8 mouse cellular contexts compared by ENCODE assay signal in the genomic region with DNA sequence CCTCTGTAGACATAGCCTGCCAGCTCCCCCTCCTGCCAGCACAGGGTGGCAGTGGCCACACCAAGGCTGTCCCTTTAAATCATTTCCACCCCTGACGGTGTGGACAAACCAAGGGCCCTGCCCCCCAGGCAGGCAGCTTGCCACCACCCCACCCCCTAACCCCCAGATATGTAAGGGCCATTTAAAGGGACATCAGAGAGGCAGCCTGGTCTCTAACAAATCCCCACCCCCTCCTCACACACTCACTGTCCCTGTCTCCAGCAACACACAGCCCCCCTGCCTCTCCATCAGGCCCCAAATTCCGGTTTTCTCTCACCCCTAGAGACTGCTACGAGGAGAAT. TPM values are rescaled to one million over a fixed set of nuclear protein-coding genes. Genes with fewer than 3 reads are reported as not detected.
DNase-seq lines count a peak whose midpoint lies in the region; ATAC-seq and TF ChIP-seq lines count a peak whose summit lies in the region.

No protein-coding gene starts in this region.

- TF ChIP-seq POLR2A in cerebellum, adult 2 months (IDR thresholded peaks at IDR 0.05; ENCODE audit: borderline replicate concordance, insufficient read depth, low read length), result peak; percentile 15; the same call in 1 of the 2 replicates

- H3K4me3 ChIP-seq in cerebellum, adult 2 months (replicated peaks; ENCODE audit: insufficient read depth, low read depth, low read length), result peak overlapping the region; percentile 78
- peak overlapping the region; percentile 76 for H3K4me3 ChIP-seq in hindbrain, embryonic 16.5 days (ENCODE audit: low read length)
- peak overlapping the region; percentile 64 for H3K4me3 ChIP-seq in liver, embryonic 11.5 days (ENCODE audit: low read depth, low read length)
- H3K4me3 ChIP-seq in neural tube, embryonic 14.5 days (ENCODE audit: low read depth, low read length), result peak overlapping the region; percentile 83

- H3K9me3 ChIP-seq in hindbrain, embryonic 16.5 days (ENCODE audit: control insufficient read depth, low read length), result no peaks in the 10 kb centered on the region
- H3K9me3 ChIP-seq in liver, embryonic 11.5 days (ENCODE audit: control insufficient read depth, low read length), result no peaks in the 10 kb centered on the region
- H3K9me3 ChIP-seq in neural tube, embryonic 14.5 days (ENCODE audit: control insufficient read depth, low read length), result no peaks in the 10 kb centered on the region

- H3K36me3 ChIP-seq in hindbrain, embryonic 16.5 days (ENCODE audit: control insufficient read depth, insufficient read depth, low read length), result no peaks in the 10 kb centered on the region; the same call in 1 of the 2 replicates
- no peaks in the 10 kb centered on the region for H3K36me3 ChIP-seq in liver, embryonic 11.5 days (ENCODE audit: control insufficient read depth, insufficient read depth, low read length)
- H3K36me3 ChIP-seq in neural tube, embryonic 14.5 days (ENCODE audit: control insufficient read depth, insufficient read depth, low read length), result peaks cover 6% of the 10 kb centered on the region; the same call in 1 of the 2 replicates

- no peaks in the 10 kb centered on the region for H3K27me3 ChIP-seq in cerebellum, adult 2 months (ENCODE audit: control insufficient read depth, insufficient read depth, low read length)
- no peaks in the 10 kb centered on the region for H3K27me3 ChIP-seq in hindbrain, embryonic 16.5 days (replicated peaks; ENCODE audit: control insufficient read depth, insufficient read depth, low read length)
- no peaks in the 10 kb centered on the region for H3K27me3 ChIP-seq in liver, embryonic 11.5 days (replicated peaks; ENCODE audit: control insufficient read depth, insufficient read depth, low read length)
- no peaks in the 10 kb centered on the region for H3K27me3 ChIP-seq in neural tube, embryonic 14.5 days (ENCODE audit: control insufficient read depth, insufficient read depth, low read length)

- peak; percentile 27 for ATAC-seq in hindbrain, embryonic 16.5 days
- ATAC-seq in liver, embryonic 11.5 days (replicated peaks; ENCODE audit: low FRiP score), result no peak
- peak; percentile 14 for ATAC-seq in neural tube, embryonic 14.5 days (ENCODE audit: low read depth)
- no peak for ATAC-seq in inflammation-experienced regulatory T-cells, adult 6 months

- H3K9ac ChIP-seq in hindbrain, embryonic 16.5 days (ENCODE audit: low read depth, low read length), result peak overlapping the region; percentile 83
- peak overlapping the region; percentile 81 for H3K9ac ChIP-seq in liver, embryonic 11.5 days (ENCODE audit: low read depth, low read length)
- peak overlapping the region; percentile 99 for H3K9ac ChIP-seq in neural tube, embryonic 14.5 days (replicated peaks; ENCODE audit: low read depth, low read length)

- H3K4me1 ChIP-seq in cerebellum, adult 2 months (ENCODE audit: control insufficient read depth, insufficient read depth, low read length), result peaks cover 12% of the 10 kb centered on the region; the same call in 1 of the 2 replicates
- peaks cover 59% of the 10 kb centered on the region for H3K4me1 ChIP-seq in hindbrain, embryonic 16.5 days (ENCODE audit: control insufficient read depth, insufficient read depth, low read depth, low read length)
- peaks cover 67% of the 10 kb centered on the region for H3K4me1 ChIP-seq in liver, embryonic 11.5 days (replicated peaks; ENCODE audit: control insufficient read depth, insufficient read depth, low read length)
- peaks cover 63% of the 10 kb centered on the region for H3K4me1 ChIP-seq in neural tube, embryonic 14.5 days (ENCODE audit: control insufficient read depth, insufficient read depth, low read length)

- no peak for TF ChIP-seq CTCF in cerebellum, adult 2 months (IDR thresholded peaks at IDR 0.05; ENCODE audit: borderline replicate concordance, insufficient read depth, low read depth, low read length)

- H3K4me2 ChIP-seq in hindbrain, embryonic 16.5 days (ENCODE audit: low read length), result peak overlapping the region; percentile 67
- H3K4me2 ChIP-seq in liver, embryonic 11.5 days, result peak overlapping the region; percentile 97
- H3K4me2 ChIP-seq in neural tube, embryonic 14.5 days (ENCODE audit: low read depth, low read length), result peak overlapping the region; percentile 99

- 0% methylated on average over 3 of the region's 3 CpGs for whole genome bisulfite sequencing in cerebellum, adult 2 months
- WGBS in hindbrain, embryonic 16.5 days, result 0% methylated on average over 3 of the region's 3 CpGs
- WGBS in liver, embryonic 11.5 days, result 4% methylated on average over 3 of the region's 3 CpGs
- WGBS in neural tube, embryonic 14.5 days, result 0% methylated on average over 3 of the region's 3 CpGs

- peak; percentile 77 to 86 for DNase-seq in right cerebral cortex, postnatal 10 days (ENCODE audit: low spot score in 2 of 2)
- DNase-seq in right cerebral cortex, postnatal 36 days (ENCODE audit: low spot score in 2 of 2), result no peak
- DNase-seq in cerebellum, adult 2 months, result peak in 1 of 2 experiments; percentile 88
- DNase-seq in gastrocnemius, adult 18-20 months (ENCODE audit: low spot score), result peak; percentile 75
- no peak for DNase-seq in liver, embryonic 11.5 days (ENCODE audit: low spot score)

- peak overlapping the region; percentile 88 for H3K27ac ChIP-seq in cerebellum, adult 2 months (ENCODE audit: insufficient read depth, low read length)
- H3K27ac ChIP-seq in hindbrain, embryonic 16.5 days (ENCODE audit: low read depth, low read length), result peak overlapping the region; percentile 98
- peak overlapping the region; percentile 96 for H3K27ac ChIP-seq in liver, embryonic 11.5 days (ENCODE audit: low read depth, low read length)
- H3K27ac ChIP-seq in neural tube, embryonic 14.5 days (ENCODE audit: low read depth, low read length), result peak overlapping the region; percentile 99

RNA-seq across cellular contexts. Expression of a gene that starts 1.8 kb away (rescaled TPM):
- polyA plus RNA-seq in cerebellum, adult 2 months (2012; rRNA removed), result 14.0 and 16.5 TPM in 2 replicates
- 10 to 100 TPM; 19.6 to 22.0 TPM for total RNA-seq in gastrocnemius, adult 18-20 months (2021)
- 22.9 and 29.0 TPM in 2 replicates for polyA plus RNA-seq in hindbrain, embryonic 16.5 days (2015; fragmentation: Nextera tagmentation; extraction: Ambion mirVana)
- 15.4 and 17.4 TPM in 2 replicates for polyA plus RNA-seq in liver, embryonic 11.5 days (2014; fragmentation: Nextera tagmentation; extraction: Ambion mirVana)
- polyA plus RNA-seq in neural tube, embryonic 14.5 days (2014; fragmentation: Nextera tagmentation; extraction: Ambion mirVana), result 36.1 and 37.5 TPM in 2 replicates
- 10 to 100 TPM; 20.7 to 39.7 (median 35.5) TPM for polyA plus RNA-seq in inflammation-experienced regulatory T-cells, adult 6 months (2017; shearing (Covaris generic))

RNA-seq across cellular contexts. Expression of a gene that starts 17.3 kb away (rescaled TPM):
- polyA plus RNA-seq in cerebellum, adult 2 months (2012; rRNA removed), result 5.7 and 6.0 TPM in 2 replicates
- 1 to 10 TPM; 2.6 to 4.1 TPM for total RNA-seq in gastrocnemius, adult 18-20 months (2021)
- 8.9 and 9.2 TPM in 2 replicates for polyA plus RNA-seq in hindbrain, embryonic 16.5 days (2015; fragmentation: Nextera tagmentation; extraction: Ambion mirVana)
- polyA plus RNA-seq in liver, embryonic 11.5 days (2014; fragmentation: Nextera tagmentation; extraction: Ambion mirVana), result 20.4 and 26.2 TPM in 2 replicates
- polyA plus RNA-seq in neural tube, embryonic 14.5 days (2014; fragmentation: Nextera tagmentation; extraction: Ambion mirVana), result 2.3 and 5.3 TPM in 2 replicates
- polyA plus RNA-seq in inflammation-experienced regulatory T-cells, adult 6 months (2017; shearing (Covaris generic)), result 1 to 10 TPM in 1 of 3 experiments, under 1 TPM in 2; 0.40 to 1.0 (median 0.74) TPM

RNA-seq across cellular contexts. Expression of a gene that starts 19.9 kb away (rescaled TPM):
- 40.2 and 41.9 TPM in 2 replicates for polyA plus RNA-seq in cerebellum, adult 2 months (2012; rRNA removed)
- total RNA-seq in gastrocnemius, adult 18-20 months (2021), result 10 to 100 TPM; 29.3 to 33.0 TPM
- polyA plus RNA-seq in hindbrain, embryonic 16.5 days (2015; fragmentation: Nextera tagmentation; extraction: Ambion mirVana), result 28.7 and 33.0 TPM in 2 replicates
- polyA plus RNA-seq in liver, embryonic 11.5 days (2014; fragmentation: Nextera tagmentation; extraction: Ambion mirVana), result 19.7 and 19.9 TPM in 2 replicates
- 21.3 and 29.9 TPM in 2 replicates for polyA plus RNA-seq in neural tube, embryonic 14.5 days (2014; fragmentation: Nextera tagmentation; extraction: Ambion mirVana)
- 10 to 100 TPM; 13.9 to 20.0 (median 18.4) TPM for polyA plus RNA-seq in inflammation-experienced regulatory T-cells, adult 6 months (2017; shearing (Covaris generic))

RNA-seq across cellular contexts. Expression of a gene that starts 20.0 kb away (rescaled TPM):
- 193 and 200 TPM in 2 replicates for polyA plus RNA-seq in cerebellum, adult 2 months (2012; rRNA removed)
- 10 to 100 TPM; 70.5 to 72.1 TPM for total RNA-seq in gastrocnemius, adult 18-20 months (2021)
- 102 and 130 TPM in 2 replicates for polyA plus RNA-seq in hindbrain, embryonic 16.5 days (2015; fragmentation: Nextera tagmentation; extraction: Ambion mirVana)
- polyA plus RNA-seq in liver, embryonic 11.5 days (2014; fragmentation: Nextera tagmentation; extraction: Ambion mirVana), result 151 and 178 TPM in 2 replicates
- polyA plus RNA-seq in neural tube, embryonic 14.5 days (2014; fragmentation: Nextera tagmentation; extraction: Ambion mirVana), result 112 and 132 TPM in 2 replicates
- polyA plus RNA-seq in inflammation-experienced regulatory T-cells, adult 6 months (2017; shearing (Covaris generic)), result 100 to 1,000 TPM; 108 to 130 (median 112) TPM

RNA-seq across cellular contexts. Expression of a gene that starts 46.1 kb away (rescaled TPM):
- polyA plus RNA-seq in cerebellum, adult 2 months (2012; rRNA removed), result 111 and 115 TPM in 2 replicates
- 1 to 10 TPM; 5.7 to 7.9 TPM for total RNA-seq in gastrocnemius, adult 18-20 months (2021)
- polyA plus RNA-seq in hindbrain, embryonic 16.5 days (2015; fragmentation: Nextera tagmentation; extraction: Ambion mirVana), result 68.0 and 73.2 TPM in 2 replicates
- polyA plus RNA-seq in liver, embryonic 11.5 days (2014; fragmentation: Nextera tagmentation; extraction: Ambion mirVana), result 13.8 and 17.1 TPM in 2 replicates
- 86.0 and 89.6 TPM in 2 replicates for polyA plus RNA-seq in neural tube, embryonic 14.5 days (2014; fragmentation: Nextera tagmentation; extraction: Ambion mirVana)
- 10 to 100 TPM; 30.0 to 68.3 (median 60.9) TPM for polyA plus RNA-seq in inflammation-experienced regulatory T-cells, adult 6 months (2017; shearing (Covaris generic))

Comparison
In these comparisons a context has a peak if more than half of its experiments do, and no peak if none do; other contexts are left out.
1. DNase-seq: peak in right cerebral cortex, postnatal 10 days (2 of 2) and gastrocnemius, adult 18-20 months (single experiment); none in right cerebral cortex, postnatal 36 days (0 of 2) and liver, embryonic 11.5 days (single experiment).
2. ATAC-seq: peak in hindbrain, embryonic 16.5 days (single experiment) and neural tube, embryonic 14.5 days (single experiment); none in liver, embryonic 11.5 days (single experiment) and inflammation-experienced regulatory T-cells, adult 6 months (single experiment).
3. Peak in every context shown above with its lines, with median percentiles within 50 percentile points of each other: H3K27ac ChIP-seq, H3K4me3 ChIP-seq, H3K4me2 ChIP-seq and H3K9ac ChIP-seq.